Mouse (Mus musculus): Measurements from ENCODE around the gene Trim44. TPM values are rescaled to one million over a fixed set of nuclear protein-coding genes. Genes with fewer than 3 reads are reported as not detected.

Trim44 gene
- 36.0 and 42.0 TPM in 2 replicates for polyA plus RNA-seq (2012; rRNA removed)

DNA sequence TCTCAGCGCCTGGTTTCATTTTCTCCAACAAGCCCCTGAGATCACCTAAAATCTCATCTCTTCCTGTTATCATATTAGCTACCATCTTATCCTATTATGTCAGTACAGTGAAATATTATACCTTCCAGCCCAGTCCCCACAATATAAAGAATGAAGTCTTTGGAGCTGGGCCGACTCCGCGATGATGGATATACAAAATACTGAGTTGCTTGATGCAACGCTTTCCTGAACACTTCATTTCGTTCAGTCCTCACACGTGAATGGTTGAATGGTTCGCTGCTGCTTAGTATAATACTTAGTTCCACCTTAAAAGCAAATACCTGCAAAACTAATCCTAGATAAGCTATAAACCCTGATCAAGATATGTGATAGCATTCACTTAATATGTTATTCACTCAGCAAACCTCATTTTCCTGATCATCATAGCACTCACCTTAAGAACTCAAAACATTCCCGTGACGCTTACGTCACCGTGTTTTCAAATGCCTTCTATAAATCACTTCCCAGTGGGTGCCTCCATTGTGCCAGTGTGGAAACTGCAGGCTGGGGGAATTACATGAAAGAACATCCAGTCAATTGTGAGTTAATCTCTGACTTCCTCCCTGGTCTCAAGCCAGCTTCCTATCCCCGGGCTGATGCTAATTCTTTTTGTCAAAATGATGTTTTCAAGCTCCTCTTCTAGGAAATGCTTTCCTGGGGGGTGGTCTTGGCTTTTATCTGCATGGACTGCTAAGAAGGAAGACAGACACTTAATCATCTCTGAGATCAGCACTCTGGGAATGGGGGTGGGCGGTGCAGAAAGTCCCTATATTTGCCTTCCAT, at the start of gene Trim44:
Gene Trim44, minus strand, starts transcription at position 466 of the 822 bp plus-strand sequence.

DNA sequence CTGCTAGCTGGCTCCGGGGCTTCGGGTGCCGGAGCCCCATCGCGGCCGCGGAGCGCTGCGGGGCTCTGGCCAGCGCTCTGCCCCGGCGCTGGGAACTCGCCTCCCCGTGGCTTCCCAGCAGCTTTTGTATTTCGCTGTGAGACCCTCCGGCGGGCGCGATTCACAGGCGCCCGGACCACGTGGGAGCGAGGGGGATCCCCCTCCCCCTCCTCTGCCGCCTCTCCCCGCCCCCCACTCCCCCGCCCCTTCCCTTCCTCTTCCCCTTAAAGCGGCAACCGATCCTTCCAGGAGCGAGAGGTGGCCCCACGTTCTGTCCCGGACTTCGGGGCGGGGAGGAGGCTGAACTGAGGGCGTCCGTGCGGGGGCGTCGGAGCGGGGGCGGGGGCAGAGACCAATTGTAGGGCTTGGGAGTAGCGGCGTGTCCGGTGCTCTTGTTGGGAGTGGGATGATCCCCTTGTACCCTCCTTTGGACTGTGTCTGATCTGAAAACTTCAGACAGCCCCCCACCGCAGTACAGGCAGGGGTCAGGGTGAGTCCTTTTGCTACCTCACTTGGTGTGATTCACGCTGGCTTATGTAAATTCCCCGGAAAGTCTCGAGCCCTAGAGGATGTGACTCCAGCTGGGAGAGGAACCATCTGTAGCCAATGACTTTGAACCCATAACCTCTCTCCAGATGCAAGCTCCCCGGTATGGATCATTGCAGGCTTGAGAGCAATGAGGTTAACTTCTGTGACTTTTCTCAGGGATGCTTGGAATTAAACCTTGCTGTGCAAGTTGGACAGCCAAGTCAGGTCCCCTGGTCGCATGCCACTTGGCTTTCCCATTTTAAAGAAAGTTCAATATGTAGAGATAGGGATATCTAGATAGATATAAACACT, 44.3 kb upstream of the Trim44 start, which contains the start of gene Fjx1:
Gene Fjx1, minus strand, starts transcription at position 829 of the 879 bp plus-strand sequence.

Other genes starting within 250 kb of the Trim44 start
- gene Ldlrad3, start 221.4 kb downstream of the Trim44 start, polyA plus RNA-seq (2012; rRNA removed), result 8.6 and 13.5 TPM in 2 replicates
- 11.0 and 15.9 TPM in 2 replicates for gene Fjx1, start 44.7 kb upstream of the Trim44 start, polyA plus RNA-seq (2012; rRNA removed)
- 11.9 and 25.6 TPM in 2 replicates for gene Pamr1, start 142.2 kb upstream of the Trim44 start, polyA plus RNA-seq (2012; rRNA removed)